Mouse (Mus musculus) liver, postnatal 0 days (tissue): Measurements from ENCODE around the gene Erf. TPM values are rescaled to one million over a fixed set of nuclear protein-coding genes. Genes with fewer than 3 reads are reported as not detected.

ENCODE experiments used
- ATAC-seq: fragments of 200-750 bp; cut with Nextera tagmentation; 2 replicates; pipeline ENCODE4 v1.8.0; 2017; ENCODE audit warnings: mild to moderate bottlenecking, moderate library complexity
- DNase-seq: peaks from one replicate; pipeline ENCODE4 v3.0.0-alpha.2; 2016
- H3K27ac ChIP-seq: fragments of 300-500 bp; sonication (generic); 2 replicates; pipeline ENCODE4 v1.5.1; 2014; ENCODE audit warnings: antibody characterized with exemption, moderate library complexity, mild to moderate bottlenecking, low read depth
- H3K27me3 ChIP-seq: fragments of 300-500 bp; sonication (generic); 2 replicates; pipeline ENCODE4 v1.6.1; 2014; ENCODE audit warnings: low read length, control low read depth, mixed read lengths; ENCODE audit not compliant: insufficient read depth
- H3K36me3 ChIP-seq: fragments of 300-500 bp; sonication (generic); replicated peaks from 2 replicates; pipeline ENCODE4 v1.6.1; 2014; ENCODE audit warnings: mild to moderate bottlenecking, control low read depth, low read length, moderate library complexity, mixed read lengths; ENCODE audit not compliant: insufficient read depth
- H3K4me1 ChIP-seq: fragments of 300-500 bp; sonication (generic); 2 replicates; pipeline ENCODE4 v1.6.1; 2014; ENCODE audit warnings: antibody characterized with exemption, mild to moderate bottlenecking, control low read depth; ENCODE audit not compliant: insufficient read depth
- H3K4me2 ChIP-seq: fragments of 300-500 bp; sonication (generic); 2 replicates; pipeline ENCODE4 v1.6.1; 2014; ENCODE audit warnings: low read depth, mild to moderate bottlenecking, low read length, moderate library complexity, mixed read lengths
- H3K4me3 ChIP-seq: fragments of 300-500 bp; sonication (generic); 2 replicates; pipeline ENCODE4 v1.5.1; 2014; ENCODE audit warnings: low read depth, low read length
- H3K9ac ChIP-seq: fragments of 300-500 bp; sonication (generic); replicated peaks from 2 replicates; pipeline ENCODE4 v1.6.1; 2014; ENCODE audit warnings: mild to moderate bottlenecking, moderate library complexity
- H3K9me3 ChIP-seq: fragments of 300-500 bp; sonication (generic); 2 replicates; pipeline ENCODE4 v1.6.1; 2016; ENCODE audit warnings: mild to moderate bottlenecking, control low read depth, low read length, mixed read lengths
- CTCF ChIP-seq: sonication (generic); IDR thresholded peaks from 2 replicates; pipeline ENCODE4 v1.5.1; 2016; ENCODE audit warnings: antibody characterized with exemption, low read depth
- EP300 ChIP-seq: IDR thresholded peaks from 2 replicates; pipeline ENCODE4 v1.6.1; 2016; ENCODE audit warnings: antibody characterized with exemption, low read depth, mild to moderate bottlenecking
- WGBS: fragments of 180-500 bp; shearing (Covaris S2); extraction: QIAGEN DNeasy Blood & Tissue Kit; methylation state at CpG from one replicate; pipeline ENCODE4 v1.1.7; 2014; ENCODE audit not compliant: insufficient replicate concordance; 5-methylcytosine and 5-hydroxymethylcytosine counted together
- polyA plus RNA-seq: library from polyadenylated mRNA; unstranded; fragments of >200 nt; fragmentation: Nextera tagmentation; extraction: Ambion mirVana; gene quantifications from 2 replicates; pipeline ENCODE4 v1.2.1, GENCODE M21; 2015

Erf gene
- 4.6 and 5.2 TPM in 2 replicates for polyA plus RNA-seq

- H3K27ac ChIP-seq: peak within 1 kb of the TSS; percentile 97
- H3K27me3 ChIP-seq: no peaks in the 10 kb centered on the region
- peaks cover 41% of the 10 kb centered on the region for H3K4me1 ChIP-seq
- ATAC-seq (peak; percentile 85), DNase-seq (peak; percentile 97)
- peak within 1 kb of the TSS; percentile 74 for H3K4me3 ChIP-seq
- TF ChIP-seq CTCF (no peak), EP300 (no peak)
- no peaks in the 10 kb centered on the region for H3K9me3 ChIP-seq
- H3K4me2 ChIP-seq: peak within 1 kb of the TSS; percentile 88
- H3K9ac ChIP-seq: peak within 1 kb of the TSS; percentile 91
- peaks cover 9% of the 10 kb centered on the region; the same call in 1 of the 2 replicates for H3K36me3 ChIP-seq
- WGBS: under 1% methylated on average over 64 of the region's 81 CpGs
Measured at GRCm38 (mm10) chr7:25250141-25250972, at the start of gene Erf. Erf (minus strand) TSS chr7:25250761.

GRCm38 (mm10) chr7:25297454-25298325 lies 47.1 kb upstream of the Erf start, which contains the start of gene Pafah1b3:
Pafah1b3 (minus strand) TSS chr7:25297986.
- Histone ChIP-seq H3K9me3 (no peaks in the 10 kb centered on the region), H3K4me1 (peaks cover 12% of the 10 kb centered on the region), H3K27me3 (no peaks in the 10 kb centered on the region), H3K9ac (peak within 1 kb of the TSS; percentile 78), H3K36me3 (peaks cover 13% of the 10 kb centered on the region), H3K4me3 (peak within 1 kb of the TSS; percentile 67), H3K4me2 (peak within 1 kb of the TSS; percentile 95), H3K27ac (peak within 1 kb of the TSS; percentile 79)
- peak; percentile 80 for DNase-seq
- WGBS: under 1% methylated on average over 47 of the region's 52 CpGs
- ATAC-seq: peak; percentile 92
- TF ChIP-seq CTCF: peak; percentile 49
- no peak for TF ChIP-seq EP300

GRCm38 (mm10) chr7:25296945-25297453 lies 46.4 kb upstream of the Erf start:
- Histone ChIP-seq H3K4me2 (peak overlapping the region; percentile 95), H3K9ac (peak overlapping the region; percentile 78), H3K9me3 (no peaks in the 10 kb centered on the region), H3K4me3 (peak overlapping the region; percentile 67), H3K27me3 (no peaks in the 10 kb centered on the region), H3K36me3 (peaks cover 19% of the 10 kb centered on the region), H3K27ac (peak overlapping the region; percentile 79), H3K4me1 (peaks cover 12% of the 10 kb centered on the region)
- 3% methylated on average over 20 of the region's 21 CpGs for WGBS
- DNase-seq: peak; percentile 47
- TF ChIP-seq EP300: no peak
- TF ChIP-seq CTCF: no peak
- peak; percentile 15; the same call in 1 of the 2 replicates for ATAC-seq

GRCm38 (mm10) chr7:25294960-25295722 lies 44.6 kb upstream of the Erf start:
- ATAC-seq (no peak), DNase-seq (no peak)
- Histone ChIP-seq H3K9me3 (no peaks in the 10 kb centered on the region), H3K36me3 (peaks cover 38% of the 10 kb centered on the region), H3K4me1 (peaks cover 12% of the 10 kb centered on the region), H3K4me3 (no peak overlapping the region), H3K27ac (no peak overlapping the region), H3K4me2 (no peak overlapping the region), H3K9ac (no peak overlapping the region), H3K27me3 (no peaks in the 10 kb centered on the region)
- WGBS: 81% methylated on average over 12 of the region's 12 CpGs
- TF ChIP-seq EP300 (no peak), CTCF (no peak)

GRCm38 (mm10) chr7:25294495-25294894 lies 43.9 kb upstream of the Erf start:
- peaks cover 44% of the 10 kb centered on the region for H3K36me3 ChIP-seq
- H3K4me1 ChIP-seq: peaks cover 12% of the 10 kb centered on the region
- TF ChIP-seq EP300: no peak
- no peak for TF ChIP-seq CTCF
- no peaks in the 10 kb centered on the region for H3K27me3 ChIP-seq
- ATAC-seq (no peak), DNase-seq (no peak)
- no peaks in the 10 kb centered on the region for H3K9me3 ChIP-seq
- H3K4me3 ChIP-seq: no peak overlapping the region
- no peak overlapping the region for H3K9ac ChIP-seq
- no peak overlapping the region for H3K4me2 ChIP-seq
- WGBS: 85% methylated on average over 4 of the region's 4 CpGs
- no peak overlapping the region for H3K27ac ChIP-seq
